Mouse (Mus musculus): ENCODE measurements around the gene Nfib.

DNA sequence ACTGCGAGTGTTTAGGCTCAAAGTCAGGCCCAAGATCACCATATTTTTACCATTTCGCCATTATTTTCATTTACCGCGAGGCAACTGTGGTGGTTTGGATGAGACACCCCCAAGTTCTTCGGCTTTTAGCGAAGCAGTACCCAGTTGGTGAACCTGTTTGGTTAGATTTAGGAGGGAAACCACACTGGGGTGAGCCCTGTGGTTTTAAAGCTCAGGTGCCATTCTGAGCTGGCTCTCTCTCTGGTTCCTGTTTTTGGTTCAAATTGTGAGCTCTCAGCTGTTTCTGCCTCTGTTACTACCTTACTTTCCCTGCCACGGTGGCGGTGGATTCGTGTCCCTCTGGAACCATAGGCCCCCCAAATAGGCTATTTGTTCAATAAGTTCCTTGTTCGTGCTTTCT lies 88.3 kb downstream of the Nfib start:
- TF ChIP-seq USF1 (IDR thresholded peaks at IDR 0.05; ENCODE audit: low read depth) (no peak), POLR2A (IDR thresholded peaks at IDR 0.05; ENCODE audit: insufficient read length, low read depth) (no peak), TCF3 (IDR thresholded peaks at IDR 0.05; ENCODE audit: insufficient read length, low read depth) (no peak), MYOG (IDR thresholded peaks at IDR 0.05; ENCODE audit: control insufficient read depth in 1 of 3, insufficient read depth in 1 of 3, insufficient read length in 2 of 3, low read depth in 2 of 3) (no peak), MAX (IDR thresholded peaks at IDR 0.05; ENCODE audit: low read depth) (no peak), TCF12 (IDR thresholded peaks at IDR 0.05; ENCODE audit: insufficient read depth, poor library complexity, severe bottlenecking) (no peak), POLR2AphosphoS2 (IDR thresholded peaks at IDR 0.05; ENCODE audit: insufficient read length, low read depth) (no peak), MYOD1 (IDR thresholded peaks at IDR 0.05; ENCODE audit: control insufficient read depth in 1 of 3, insufficient read length in 2 of 3, low read depth in 2 of 3) (no peak), REST (IDR thresholded peaks at IDR 0.05; ENCODE audit: insufficient read depth, insufficient read length) (no peak), E2F4 (IDR thresholded peaks at IDR 0.05; ENCODE audit: insufficient read depth) (no peak)

Measured in myocyte (in vitro differentiated cells).